Mouse (Mus musculus): ENCODE measurements at regions not wholly inside any gene's neighbourhood (a gene's known extent, or its start where the extent isn't known, plus 50 kb on each side); places are given as distances from the start of the nearest gene placed in this dataset.

- TF ChIP-seq POLR2A (IDR thresholded peaks at IDR 0.05; ENCODE audit: low read depth, low read length) = no peak
- TF ChIP-seq CTCF (IDR thresholded peaks at IDR 0.05; ENCODE audit: extremely low read depth, insufficient read length, insufficient replicate concordance, low read depth, low read length) = no peak
Measured at GRCm38 (mm10) chr2:171862626-171863025, 180.6 kb downstream of the Cbln4 start.
